Mouse (Mus musculus) skeletal muscle tissue, postnatal 0 days (tissue): ENCODE data around the gene Zfp663. TPM values are rescaled to one million over a fixed set of nuclear protein-coding genes. Genes with fewer than 3 reads are reported as not detected.

ENCODE experiments used
- polyA plus RNA-seq: library from polyadenylated mRNA; unstranded; fragments of >200 nt; fragmentation: Nextera tagmentation; extraction: Ambion mirVana; gene quantifications from 2 replicates; pipeline ENCODE4 v1.2.1, GENCODE M21; 2015

Zfp663 gene
- 0.22 and 0.23 TPM in 2 replicates for polyA plus RNA-seq

DNA sequence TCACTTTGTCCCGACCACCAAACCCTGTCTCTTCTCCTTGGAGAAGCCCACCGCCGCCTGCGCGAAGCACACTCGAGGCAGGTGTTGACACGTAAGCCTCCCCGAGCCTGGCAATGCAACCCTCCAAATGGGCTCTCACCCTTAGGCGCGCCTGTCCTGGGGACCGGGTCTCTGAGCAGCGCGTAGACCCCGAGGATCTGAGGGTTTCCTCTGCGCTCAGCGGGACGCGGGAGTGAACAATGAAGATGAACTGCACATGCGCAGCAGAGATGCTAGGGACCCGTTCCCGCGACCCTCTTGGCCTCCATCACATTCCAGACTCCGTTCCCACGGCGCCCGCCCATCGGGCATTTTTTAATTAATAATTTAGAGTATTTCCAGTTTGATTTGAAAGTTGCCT, at the start of gene Zfp663:
Zfp663 (minus strand) TSS at position 234 of the 400 bp plus-strand sequence.

DNA sequence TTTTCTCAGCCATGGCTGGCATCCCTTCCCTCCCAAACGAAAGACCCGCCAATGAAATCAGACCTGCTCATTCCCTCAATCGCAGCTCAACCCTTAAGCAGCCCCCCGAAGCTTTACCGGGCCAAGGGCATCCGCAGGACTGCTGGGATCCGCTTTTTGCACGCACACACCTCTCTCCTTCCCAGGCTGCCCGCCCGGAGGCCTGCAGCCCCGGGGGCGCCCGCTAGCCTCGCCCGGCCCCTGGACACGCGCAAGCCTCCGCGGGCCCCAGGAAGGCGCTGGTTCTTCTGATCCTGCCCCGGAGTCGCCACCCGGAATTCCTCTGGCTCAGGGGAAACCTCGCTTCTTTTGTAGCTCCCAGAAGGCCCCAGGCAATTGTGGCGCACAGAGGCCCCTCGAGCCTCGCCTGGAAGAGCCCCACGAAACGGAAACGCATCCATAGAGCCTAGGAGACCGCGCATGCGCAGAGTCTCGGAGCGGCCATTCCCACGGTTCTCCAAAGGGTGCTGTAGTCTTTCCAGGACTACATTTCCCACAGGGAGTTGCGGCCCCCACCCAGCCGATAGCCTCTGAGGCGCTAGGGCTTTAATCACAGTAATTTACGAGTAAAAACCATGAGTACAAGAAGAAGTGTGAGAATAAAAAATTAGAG, 19.4 kb upstream of the Zfp663 start, which contains the start of gene Zfp334:
Zfp334 (minus strand) TSS at position 416 of the 652 bp plus-strand sequence.

DNA sequence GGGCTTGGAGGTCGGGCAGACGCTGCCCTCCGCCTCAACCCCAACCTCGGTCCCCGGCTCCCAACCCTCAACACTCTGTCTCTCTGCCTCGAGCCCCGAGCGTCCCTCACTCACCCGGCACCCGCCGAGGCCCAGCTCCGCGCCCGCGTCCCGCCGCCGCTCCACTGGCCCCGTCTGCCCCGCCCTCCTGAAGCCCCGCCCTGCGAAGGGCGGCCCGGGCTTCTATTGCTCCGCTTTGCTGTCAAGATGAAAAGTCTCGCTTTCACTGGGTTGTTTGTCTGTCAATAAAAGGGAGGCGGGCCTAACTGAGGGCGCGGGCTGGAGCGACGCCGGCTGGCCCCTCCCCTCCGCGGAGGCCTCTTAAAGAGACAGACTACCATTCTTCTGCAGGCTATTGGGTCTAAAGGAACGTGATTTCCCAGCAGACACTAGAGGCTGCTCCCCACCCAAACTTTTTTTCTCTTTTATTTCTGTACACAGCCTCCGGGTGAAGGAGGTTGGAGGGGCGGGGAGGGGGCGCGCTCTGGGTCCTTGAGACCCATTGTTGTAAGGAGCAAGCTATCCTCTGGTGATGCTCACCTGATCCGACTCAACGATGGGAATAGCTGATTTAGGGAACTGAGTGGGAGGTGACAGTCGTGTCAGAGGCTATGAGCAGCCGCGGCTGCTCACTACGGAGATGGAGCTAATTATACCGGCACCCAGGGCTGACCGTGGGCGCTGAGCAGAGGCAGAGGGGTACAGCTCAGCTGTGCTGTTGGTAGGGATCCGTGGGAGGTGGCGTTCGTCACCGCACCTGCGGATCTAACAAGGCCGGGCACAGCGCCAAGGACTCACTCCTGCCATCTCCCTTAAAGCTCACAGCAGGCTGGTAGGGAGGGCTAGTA, 42.0 kb downstream of the Zfp663 start, which contains the start of gene Elmo2:
Elmo2 (minus strand) TSS at position 176 of the 887 bp plus-strand sequence.

Other genes starting within 250 kb of the Zfp663 start
- 0.12 and 0.13 TPM in 2 replicates for gene Cdh22, start 133.9 kb downstream of the Zfp663 start, polyA plus RNA-seq
- 28.2 and 31.7 TPM in 2 replicates for gene Slc35c2, start 80.9 kb downstream of the Zfp663 start, polyA plus RNA-seq
- 24.3 and 27.5 TPM in 2 replicates for gene Elmo2, start 42.2 kb downstream of the Zfp663 start, polyA plus RNA-seq
- gene Zfp334, start 19.5 kb upstream of the Zfp663 start, polyA plus RNA-seq, result 1.5 and 1.8 TPM in 2 replicates
- 0.05 TPM in 2 replicates for gene Ocstamp, start 31.7 kb upstream of the Zfp663 start, polyA plus RNA-seq
- gene Slc13a3, start 104.5 kb upstream of the Zfp663 start, polyA plus RNA-seq, result 0.26 and 0.38 TPM in 2 replicates
- 15.8 and 16.0 TPM in 2 replicates for gene Trp53rka, start 124.6 kb upstream of the Zfp663 start, polyA plus RNA-seq
- gene Slc2a10, start 135.1 kb upstream of the Zfp663 start, polyA plus RNA-seq, result 3.3 and 4.1 TPM in 2 replicates
- 1.6 and 1.9 TPM in 2 replicates for gene Eya2, start 226.3 kb upstream of the Zfp663 start, polyA plus RNA-seq